Mouse (Mus musculus) CH12.LX (cell line): ENCODE measurements around the gene Ttyh3.

Experiments used
- CTCF ChIP-seq, 2 experiments: IDR thresholded peaks in 1 of 2; conservative IDR thresholded peaks in 1 of 2; 2 replicates each; pipeline ENCODE4 v1.5.1; 2011 to 2012; ENCODE audit warnings: low read depth in 2 of 2, low read length in 2 of 2, improper control_type of control experiment in 1 of 2, inconsistent platforms in 1 of 2, mild to moderate bottlenecking in 1 of 2, moderate library complexity in 1 of 2
- EP300 ChIP-seq: IDR thresholded peaks from 2 replicates; pipeline ENCODE4 v1.6.1; 2011; ENCODE audit warnings: low read length, improper control_type of control experiment
- USF2 ChIP-seq: conservative IDR thresholded peaks from 2 replicates; pipeline ENCODE4 v1.6.1; 2011; ENCODE audit warnings: low read depth, low read length, improper control_type of control experiment
- ZNF384 ChIP-seq: IDR thresholded peaks from 2 replicates; pipeline ENCODE4 v1.6.1; 2012; ENCODE audit warnings: low read depth, low read length, improper control_type of control experiment, inconsistent platforms

DNA sequence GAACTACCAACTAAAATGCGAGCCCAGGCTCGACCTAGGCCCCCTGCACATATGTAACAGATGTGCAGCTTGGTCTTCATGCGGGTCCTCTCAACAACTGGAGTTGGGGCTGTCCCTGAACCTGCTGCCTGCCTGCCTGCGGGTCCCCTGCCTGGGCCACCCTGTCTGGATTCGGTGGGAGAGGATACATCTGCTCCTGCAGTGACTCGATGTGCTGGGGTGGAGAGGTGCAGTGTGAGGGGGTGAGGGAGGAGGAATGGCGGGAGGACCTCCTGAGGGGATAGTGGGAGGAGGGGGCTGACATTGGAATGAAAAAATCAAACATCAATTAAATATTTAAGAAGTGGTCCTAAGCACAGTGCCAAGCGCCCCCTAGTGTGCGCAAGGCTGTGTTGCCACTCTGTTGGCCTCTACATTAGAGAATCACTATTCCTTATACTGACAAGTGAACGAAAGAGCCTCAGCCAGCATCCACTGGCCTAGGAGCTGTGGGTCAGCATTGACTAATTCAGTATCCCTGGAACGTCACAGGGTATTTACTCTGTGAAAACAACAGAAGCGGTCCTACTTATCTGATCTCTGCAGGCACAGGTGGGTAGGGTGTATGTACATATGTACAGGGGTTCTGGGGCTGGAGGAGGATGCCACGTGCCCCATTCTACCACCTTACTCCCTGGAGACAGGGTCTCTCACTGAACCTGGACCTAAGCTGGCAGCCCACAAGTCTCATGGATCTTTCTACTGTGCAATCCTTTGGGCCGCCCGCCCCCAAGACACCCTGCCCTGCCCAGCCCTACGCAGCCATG is 35.7 kb upstream of the Ttyh3 start:
- peak; percentile 79 to 80 for TF ChIP-seq CTCF (conservative IDR thresholded peaks at IDR 0.05 in 1 of 2, IDR thresholded peaks at IDR 0.05 in 1 of 2; ENCODE audit: low read depth in 2 of 2, low read length in 2 of 2)
- no peak for TF ChIP-seq USF2
- TF ChIP-seq EP300 = no peak
- no peak for TF ChIP-seq ZNF384
